Mouse (Mus musculus) gastrocnemius, adult 2 months (tissue): ENCODE data around the gene Rad51b. TPM values are rescaled to one million over a fixed set of nuclear protein-coding genes. Genes with fewer than 3 reads are reported as not detected.
A peak's percentile ranks its signal among the peaks of the same experiment; 100 is the strongest.

Experiments used
- DNase-seq: peaks from one replicate; pipeline ENCODE4 v3.0.0; 2022
- H3K27ac ChIP-seq: fragments of 200-600 bp; 2 replicates; pipeline ENCODE4 v1.8.1; 2022; ENCODE audit warnings: mild to moderate bottlenecking
- H3K4me3 ChIP-seq: fragments of 200-600 bp; 2 replicates; pipeline ENCODE4 v1.8.1; 2022; ENCODE audit warnings: mild to moderate bottlenecking, moderate library complexity
- CTCF ChIP-seq: fragments of 200-600 bp; IDR thresholded peaks from 2 replicates; pipeline ENCODE4 v1.8.1; 2022; ENCODE audit warnings: antibody characterized with exemption, mild to moderate bottlenecking, moderate library complexity
- intact Hi-C: fragments of 180-260 bp; cut with DNase I; formaldehyde crosslinking; loops from one replicate; pipeline ENCODE4 v1.15.1; 2025
- total RNA-seq, 2 experiments: library from RNA; stranded (reverse); gene quantifications; 2 replicates each; pipeline ENCODE4 v1.2.3; 2021

Gene Rad51b
- total RNA-seq, 2 experiments from 2014 or later = 0.11 TPM; not detected in 1

- no peak for TF ChIP-seq CTCF
- no peak for DNase-seq
- Histone ChIP-seq H3K27ac (no peak overlapping the region), H3K4me3 (no peak overlapping the region)
- intact Hi-C loops = no loop called here
Observed at GRCm38 (mm10) chr12:79619009-79619408, 321.9 kb downstream of the Rad51b start.

- Histone ChIP-seq H3K4me3 (no peak overlapping the region), H3K27ac (no peak overlapping the region)
- intact Hi-C loops = no loop called here
- TF ChIP-seq CTCF = no peak
- no peak for DNase-seq
Observed at GRCm38 (mm10) chr12:79620693-79621092, 323.6 kb downstream of the Rad51b start.

- no peak overlapping the region for H3K27ac ChIP-seq
- intact Hi-C loops = no loop called here
- no peak for TF ChIP-seq CTCF
Observed at GRCm38 (mm10) chr12:79623308-79623707, 326.2 kb downstream of the Rad51b start.

GRCm38 (mm10) chr12:79625699-79626554 is 328.8 kb downstream of the Rad51b start:
- DNase-seq = no peak

More at GRCm38 (mm10) chr12:79623308-79623707, 326.2 kb downstream of the Rad51b start:
- no peak for DNase-seq
- no peak overlapping the region for H3K4me3 ChIP-seq

GRCm38 (mm10) chr12:79626555-79627080 is 329.5 kb downstream of the Rad51b start:
- peak overlapping the region; percentile 61 for H3K27ac ChIP-seq
- intact Hi-C loops = no loop called here
- DNase-seq = no peak
- TF ChIP-seq CTCF = no peak
- no peak overlapping the region for H3K4me3 ChIP-seq

More at GRCm38 (mm10) chr12:79625699-79626554, 328.8 kb downstream of the Rad51b start:
- Histone ChIP-seq H3K27ac (peak overlapping the region; percentile 61), H3K4me3 (no peak overlapping the region)
- TF ChIP-seq CTCF = no peak
- intact Hi-C loops = no loop called here

GRCm38 (mm10) chr12:79627351-79628120 is 330.5 kb downstream of the Rad51b start:
- H3K4me3 ChIP-seq = no peak overlapping the region
- H3K27ac ChIP-seq = no peak overlapping the region
- intact Hi-C loops = no loop called here
- DNase-seq = no peak
- TF ChIP-seq CTCF = no peak

GRCm38 (mm10) chr12:79628121-79628774 is 331.2 kb downstream of the Rad51b start:
- Histone ChIP-seq H3K4me3 (no peak overlapping the region), H3K27ac (no peak overlapping the region)
- no peak for DNase-seq
- TF ChIP-seq CTCF = no peak
- intact Hi-C loops = no loop called here

GRCm38 (mm10) chr12:79629945-79630850 is 333.1 kb downstream of the Rad51b start:
- Histone ChIP-seq H3K27ac (peak overlapping the region; percentile 57), H3K4me3 (no peak overlapping the region)
- intact Hi-C loops = no loop called here
- no peak for DNase-seq
- TF ChIP-seq CTCF = no peak

GRCm38 (mm10) chr12:79633458-79634106 is 336.5 kb downstream of the Rad51b start:
- DNase-seq = no peak
- TF ChIP-seq CTCF = no peak
- intact Hi-C loops = no loop called here
- Histone ChIP-seq H3K4me3 (no peak overlapping the region), H3K27ac (peak overlapping the region; percentile 4; the same call in 1 of the 2 replicates)

- intact Hi-C loops = no loop called here
- DNase-seq = peak; percentile 66
- no peak overlapping the region for H3K4me3 ChIP-seq
- peak; percentile 63 for TF ChIP-seq CTCF
- H3K27ac ChIP-seq = peak overlapping the region; percentile 31
Observed at GRCm38 (mm10) chr12:79641570-79642285, 344.6 kb downstream of the Rad51b start.
